Mouse (Mus musculus): Measurements from ENCODE around the gene Mphosph8. TPM values are rescaled to one million over a fixed set of nuclear protein-coding genes. Genes with fewer than 3 reads are reported as not detected.

Gene Mphosph8
- polyA plus RNA-seq, 1 experiment from 2014 or later = 18.9 TPM

- H3K4me3 ChIP-seq (ENCODE audit: low read depth, low read length) = no peak overlapping the region
- no peak overlapping the region for H3K27ac ChIP-seq (ENCODE audit: low read depth, low read length)
- H3K9me3 ChIP-seq (ENCODE audit: control insufficient read depth) = peaks cover 4% of the 10 kb centered on the region
- H3K9ac ChIP-seq (ENCODE audit: low read depth, low read length) = no peak overlapping the region
- no peak overlapping the region for H3K4me2 ChIP-seq (replicated peaks; ENCODE audit: low read depth)
- no peak for TF ChIP-seq CTCF (IDR thresholded peaks at IDR 0.05; ENCODE audit: low read depth)
- ATAC-seq = no peak
- no peaks in the 10 kb centered on the region for H3K4me1 ChIP-seq (replicated peaks; ENCODE audit: control insufficient read depth, insufficient read depth, low read length)
- H3K27me3 ChIP-seq (replicated peaks; ENCODE audit: control insufficient read depth, insufficient read depth, low read length) = no peaks in the 10 kb centered on the region
- H3K36me3 ChIP-seq (ENCODE audit: control insufficient read depth, insufficient read depth) = peaks cover 41% of the 10 kb centered on the region
Measured at GRCm38 (mm10) chr14:56649448-56649847, 18.6 kb upstream of the Mphosph8 start.

- no peak overlapping the region for H3K9ac ChIP-seq (ENCODE audit: low read depth, low read length)
- TF ChIP-seq CTCF (IDR thresholded peaks at IDR 0.05; ENCODE audit: low read depth) = no peak
- H3K4me1 ChIP-seq (replicated peaks; ENCODE audit: control insufficient read depth, insufficient read depth, low read length) = no peaks in the 10 kb centered on the region; the same call in 1 of the 2 replicates
- no peaks in the 10 kb centered on the region for H3K9me3 ChIP-seq (ENCODE audit: control insufficient read depth)
- H3K27me3 ChIP-seq (replicated peaks; ENCODE audit: control insufficient read depth, insufficient read depth, low read length) = no peaks in the 10 kb centered on the region
- no peak overlapping the region for H3K27ac ChIP-seq (ENCODE audit: low read depth, low read length)
- H3K4me2 ChIP-seq (replicated peaks; ENCODE audit: low read depth) = no peak overlapping the region
- no peak for ATAC-seq
- H3K36me3 ChIP-seq (ENCODE audit: control insufficient read depth, insufficient read depth) = no peaks in the 10 kb centered on the region
- H3K4me3 ChIP-seq (ENCODE audit: low read depth, low read length) = no peak overlapping the region
- 48% methylated on average over 5 of the region's 5 CpGs for WGBS
Measured at GRCm38 (mm10) chr14:56665651-56666050, 2.4 kb upstream of the Mphosph8 start.

- WGBS = 81% methylated on average over 3 of the region's 3 CpGs
- Histone ChIP-seq H3K4me1 (replicated peaks; ENCODE audit: control insufficient read depth, insufficient read depth, low read length) (no peaks in the 10 kb centered on the region; the same call in 1 of the 2 replicates), H3K27me3 (replicated peaks; ENCODE audit: control insufficient read depth, insufficient read depth, low read length) (no peaks in the 10 kb centered on the region), H3K4me2 (replicated peaks; ENCODE audit: low read depth) (no peak overlapping the region), H3K36me3 (ENCODE audit: control insufficient read depth, insufficient read depth) (no peaks in the 10 kb centered on the region), H3K27ac (ENCODE audit: low read depth, low read length) (no peak overlapping the region), H3K9me3 (ENCODE audit: control insufficient read depth) (no peaks in the 10 kb centered on the region), H3K4me3 (ENCODE audit: low read depth, low read length) (no peak overlapping the region), H3K9ac (ENCODE audit: low read depth, low read length) (no peak overlapping the region)
- ATAC-seq = no peak
- TF ChIP-seq CTCF (IDR thresholded peaks at IDR 0.05; ENCODE audit: low read depth) = no peak
Measured at GRCm38 (mm10) chr14:56666909-56667308, 1.1 kb upstream of the Mphosph8 start.

GRCm38 (mm10) chr14:56669046-56669620 lies 1.1 kb downstream of the Mphosph8 start:
- H3K27me3 ChIP-seq (replicated peaks; ENCODE audit: control insufficient read depth, insufficient read depth, low read length) = no peaks in the 10 kb centered on the region
- H3K27ac ChIP-seq (ENCODE audit: low read depth, low read length) = no peak overlapping the region
- under 1% methylated on average over 13 of the region's 13 CpGs for WGBS
- no peak for TF ChIP-seq CTCF (IDR thresholded peaks at IDR 0.05; ENCODE audit: low read depth)
- peak overlapping the region; percentile 57 for H3K9ac ChIP-seq (ENCODE audit: low read depth, low read length)
- peak overlapping the region; percentile 74 for H3K4me3 ChIP-seq (ENCODE audit: low read depth, low read length)
- peak overlapping the region; percentile 89 for H3K4me2 ChIP-seq (replicated peaks; ENCODE audit: low read depth)
- H3K36me3 ChIP-seq (ENCODE audit: control insufficient read depth, insufficient read depth) = peaks cover 7% of the 10 kb centered on the region; the same call in 1 of the 2 replicates
- no peak for ATAC-seq
- no peaks in the 10 kb centered on the region for H3K9me3 ChIP-seq (ENCODE audit: control insufficient read depth)
- H3K4me1 ChIP-seq (replicated peaks; ENCODE audit: control insufficient read depth, insufficient read depth, low read length) = no peaks in the 10 kb centered on the region; the same call in 1 of the 2 replicates

GRCm38 (mm10) chr14:56685426-56685825 lies 17.4 kb downstream of the Mphosph8 start:
- H3K36me3 ChIP-seq (ENCODE audit: control insufficient read depth, insufficient read depth) = peaks cover 55% of the 10 kb centered on the region
- no peaks in the 10 kb centered on the region for H3K4me1 ChIP-seq (replicated peaks; ENCODE audit: control insufficient read depth, insufficient read depth, low read length)
- H3K27me3 ChIP-seq (replicated peaks; ENCODE audit: control insufficient read depth, insufficient read depth, low read length) = no peaks in the 10 kb centered on the region
- no peaks in the 10 kb centered on the region for H3K9me3 ChIP-seq (ENCODE audit: control insufficient read depth)
- 34% methylated on average over 1 of the region's 1 CpGs for WGBS
- H3K4me3 ChIP-seq (ENCODE audit: low read depth, low read length) = no peak overlapping the region
- TF ChIP-seq CTCF (IDR thresholded peaks at IDR 0.05; ENCODE audit: low read depth) = no peak
- no peak overlapping the region for H3K4me2 ChIP-seq (replicated peaks; ENCODE audit: low read depth)
- no peak for ATAC-seq
- no peak overlapping the region for H3K27ac ChIP-seq (ENCODE audit: low read depth, low read length)
- no peak overlapping the region for H3K9ac ChIP-seq (ENCODE audit: low read depth, low read length)

GRCm38 (mm10) chr14:56689116-56689515 lies 21.1 kb downstream of the Mphosph8 start:
- no peak for TF ChIP-seq CTCF (IDR thresholded peaks at IDR 0.05; ENCODE audit: low read depth)
- Histone ChIP-seq H3K4me3 (ENCODE audit: low read depth, low read length) (no peak overlapping the region), H3K27me3 (replicated peaks; ENCODE audit: control insufficient read depth, insufficient read depth, low read length) (no peaks in the 10 kb centered on the region), H3K9ac (ENCODE audit: low read depth, low read length) (no peak overlapping the region), H3K36me3 (ENCODE audit: control insufficient read depth, insufficient read depth) (peaks cover 76% of the 10 kb centered on the region), H3K27ac (ENCODE audit: low read depth, low read length) (no peak overlapping the region), H3K4me2 (replicated peaks; ENCODE audit: low read depth) (no peak overlapping the region), H3K9me3 (ENCODE audit: control insufficient read depth) (no peaks in the 10 kb centered on the region), H3K4me1 (replicated peaks; ENCODE audit: control insufficient read depth, insufficient read depth, low read length) (no peaks in the 10 kb centered on the region)
- no peak for ATAC-seq
- 88% methylated on average over 1 of the region's 1 CpGs for WGBS
